Mouse (Mus musculus) MEL (cell line): ENCODE data around the gene Olfr1462. TPM values are rescaled to one million over a fixed set of nuclear protein-coding genes. Genes with fewer than 3 reads are reported as not detected.

Source experiments
- DNase-seq: peaks from one replicate; pipeline ENCODE4 v3.0.0; 2011; ENCODE audit warnings: low read depth, low spot score
- H3K27ac ChIP-seq: 2 replicates; pipeline ENCODE4 v1.5.1; 2012; ENCODE audit warnings: low read depth, mild to moderate bottlenecking, control low read depth, low read length, moderate library complexity; ENCODE audit not compliant: control insufficient read depth
- H3K27me3 ChIP-seq, 2 experiments: fragments of 150-350 bp in 1 of 2; sonication (generic) in 1 of 2; 2 replicates each; pipeline ENCODE4 v1.6.1; 2012; ENCODE audit warnings: low read length in 2 of 2, mild to moderate bottlenecking in 2 of 2, improper control_type of control experiment in 1 of 2, moderate library complexity in 1 of 2; ENCODE audit not compliant: insufficient read depth in 2 of 2, control insufficient read depth in 1 of 2
- H3K36me3 ChIP-seq, 2 experiments: 2 replicates each; pipeline ENCODE4 v1.6.1; 2012 to 2014; ENCODE audit warnings: low read length in 2 of 2, improper control_type of control experiment in 1 of 2, inconsistent platforms in 1 of 2, mild to moderate bottlenecking in 1 of 2; ENCODE audit not compliant: insufficient read depth in 2 of 2, control insufficient read depth in 1 of 2
- H3K4me1 ChIP-seq, 2 experiments: fragments of 150-350 bp in 1 of 2; sonication (generic) in 1 of 2; 2 replicates each; pipeline ENCODE4 v1.6.1; 2012; ENCODE audit warnings: low read length in 2 of 2, improper control_type of control experiment in 1 of 2, mild to moderate bottlenecking in 1 of 2; ENCODE audit not compliant: insufficient read depth in 2 of 2, control insufficient read depth in 1 of 2
- H3K4me3 ChIP-seq, 2 experiments: fragments of 150-350 bp in 1 of 2; sonication (generic) in 1 of 2; 2 replicates each; pipeline ENCODE4 v1.5.1; 2012; ENCODE audit warnings: low read depth in 2 of 2, low read length in 2 of 2, mild to moderate bottlenecking in 2 of 2, moderate library complexity in 2 of 2, control low read depth in 1 of 2, improper control_type of control experiment in 1 of 2; ENCODE audit not compliant: control insufficient read depth in 1 of 2, insufficient read depth in 1 of 2
- H3K79me2 ChIP-seq: 2 replicates; pipeline ENCODE4 v1.6.1; 2012; ENCODE audit warnings: mild to moderate bottlenecking, low read length, moderate library complexity; ENCODE audit not compliant: control insufficient read depth, poor library complexity, insufficient read depth
- H3K9ac ChIP-seq: 2 replicates; pipeline ENCODE4 v1.6.1; 2012; ENCODE audit warnings: low read depth, mild to moderate bottlenecking, control low read depth, low read length, moderate library complexity; ENCODE audit not compliant: control insufficient read depth, poor library complexity, severe bottlenecking
- H3K9me3 ChIP-seq: fragments of 150-350 bp; sonication (generic); replicated peaks from 2 replicates; pipeline ENCODE4 v1.6.1; 2012; ENCODE audit warnings: mild to moderate bottlenecking, low read length, improper control_type of control experiment, moderate library complexity; ENCODE audit not compliant: insufficient read depth
- CTCF ChIP-seq, 3 experiments: IDR thresholded peaks in 2 of 3; conservative IDR thresholded peaks in 1 of 3; 2 replicates each; pipeline ENCODE4 v1.5.1; 2011 to 2012; ENCODE audit warnings: low read length in 3 of 3, low read depth in 2 of 3, mild to moderate bottlenecking in 2 of 3, improper control_type of control experiment in 1 of 3, inconsistent platforms in 1 of 3, mixed read lengths in 1 of 3, moderate library complexity in 1 of 3; ENCODE audit not compliant: control insufficient read depth in 1 of 3, insufficient read depth in 1 of 3, poor library complexity in 1 of 3, severe bottlenecking in 1 of 3
- EP300 ChIP-seq, 2 experiments: IDR thresholded peaks; 2 replicates each; pipeline ENCODE4 v1.6.1; 2011; ENCODE audit warnings: improper control_type of control experiment in 2 of 2, low read length in 2 of 2, low read depth in 1 of 2, mild to moderate bottlenecking in 1 of 2
- KAT2A ChIP-seq: conservative IDR thresholded peaks from 2 replicates; pipeline ENCODE4 v1.6.1; 2012; ENCODE audit warnings: low read depth, low read length, improper control_type of control experiment, inconsistent platforms
- MAFK ChIP-seq: IDR thresholded peaks from 2 replicates; pipeline ENCODE4 v1.6.1; 2011; ENCODE audit warnings: low read depth, mild to moderate bottlenecking, low read length, improper control_type of control experiment, borderline replicate concordance
- MAZ ChIP-seq: IDR thresholded peaks from 2 replicates; pipeline ENCODE4 v1.6.1; 2012; ENCODE audit warnings: low read depth, mild to moderate bottlenecking, inconsistent platforms, low read length, improper control_type of control experiment
- MEF2A ChIP-seq: IDR thresholded peaks from 2 replicates; pipeline ENCODE4 v1.6.1; 2014; ENCODE audit warnings: low read depth, mild to moderate bottlenecking, inconsistent platforms, low read length, improper control_type of control experiment; ENCODE audit not compliant: poor library complexity, insufficient replicate concordance, severe bottlenecking; ENCODE audit errors: extremely low read depth
- SMC3 ChIP-seq: IDR thresholded peaks from 2 replicates; pipeline ENCODE4 v1.6.1; 2011; ENCODE audit warnings: low read depth, low read length, improper control_type of control experiment
- USF1 ChIP-seq: IDR thresholded peaks from 2 replicates; pipeline ENCODE4 v1.6.1; 2014; ENCODE audit warnings: low read depth, mild to moderate bottlenecking, inconsistent platforms, low read length, improper control_type of control experiment, moderate library complexity
- ZKSCAN1 ChIP-seq: IDR thresholded peaks from 2 replicates; pipeline ENCODE4 v1.6.1; 2012; ENCODE audit warnings: low read depth, mild to moderate bottlenecking, inconsistent platforms, low read length, improper control_type of control experiment, moderate library complexity
- polyA plus RNA-seq, 2 experiments: library from polyadenylated mRNA; stranded (reverse) in 1 of 2; unstranded in 1 of 2; fragments of >175 nt in 1 of 2; fragments of >200 nt in 1 of 2; gene quantifications; 2 replicates each; pipeline versions ENCODE4 v1.2.1 to v1.2.4; 2012; ENCODE audit warnings: low replicate concordance in 2 of 2, low read depth in 1 of 2; ENCODE audit not compliant: insufficient read length in 2 of 2, insufficient read depth in 1 of 2, missing spikeins in 1 of 2
- total RNA-seq: library from RNA; depleted of rRNA; stranded (reverse); fragments of 300-350 nt; gene quantifications from 2 replicates; pipeline ENCODE4 v1.2.3, GENCODE M21; 2012; rRNA removed

Gene Olfr1462
- total and polyA plus RNA-seq, 3 experiments = not detected

GRCm38 (mm10) chr19:13231028-13231427, 45.5 kb downstream of the Olfr1462 start, which contains the start of gene Olfr1463:
TSS of gene Olfr1463 (plus strand) at chr19:13231328.
- Histone ChIP-seq H3K27me3 (no peaks in the 10 kb centered on the region), H3K4me1 (no peaks in the 10 kb centered on the region), H3K9me3 (no peaks in the 10 kb centered on the region), H3K27ac (no peak within 1 kb of the TSS), H3K9ac (no peak within 1 kb of the TSS), H3K4me3 (no peak within 1 kb of the TSS), H3K79me2 (no peaks in the 10 kb centered on the region), H3K36me3 (no peaks in the 10 kb centered on the region)
- DNase-seq = no peak
- TF ChIP-seq MAZ = no peak
- TF ChIP-seq MAFK = no peak
- no peak for TF ChIP-seq CTCF (IDR thresholded peaks at IDR 0.05 in 2 of 3, conservative IDR thresholded peaks at IDR 0.05 in 1 of 3; ENCODE audit: control insufficient read depth in 1 of 3, insufficient read depth in 1 of 3, low read depth in 2 of 3, low read length in 3 of 3, poor library complexity in 1 of 3, severe bottlenecking in 1 of 3)
- no peak for TF ChIP-seq KAT2A
- no peak for TF ChIP-seq USF1
- TF ChIP-seq ZKSCAN1 = no peak
- TF ChIP-seq EP300 (IDR thresholded peaks at IDR 0.05; ENCODE audit: low read depth in 1 of 2, low read length in 2 of 2) = no peak
- TF ChIP-seq MEF2A = no peak
- no peak for TF ChIP-seq SMC3

Other genes with a start within 250 kb of the Olfr1462 start
- not detected in 2 replicates for gene Olfr1450, start 235.5 kb upstream of the Olfr1462 start, total RNA-seq
- gene Olfr1450, start 235.5 kb upstream of the Olfr1462 start, polyA plus RNA-seq = not detected
- not detected in 2 replicates for gene Olfr1451, start 190.7 kb upstream of the Olfr1462 start, total RNA-seq
- gene Olfr1451, start 190.7 kb upstream of the Olfr1462 start, polyA plus RNA-seq = not detected
- gene Olfr1453, start 157.4 kb upstream of the Olfr1462 start, total RNA-seq = not detected in 2 replicates
- not detected for gene Olfr1453, start 157.4 kb upstream of the Olfr1462 start, polyA plus RNA-seq
- gene Olfr1454, start 125.1 kb upstream of the Olfr1462 start, total RNA-seq = not detected in 2 replicates
- gene Olfr1454, start 125.1 kb upstream of the Olfr1462 start, polyA plus RNA-seq = not detected
- not detected in 2 replicates for gene Olfr1457, start 87.8 kb upstream of the Olfr1462 start, total RNA-seq
- gene Olfr1457, start 87.8 kb upstream of the Olfr1462 start, polyA plus RNA-seq = not detected
- not detected in 2 replicates for gene Olfr1458, start 79.0 kb upstream of the Olfr1462 start, total RNA-seq
- gene Olfr1458, start 79.0 kb upstream of the Olfr1462 start, polyA plus RNA-seq = not detected
- 1.5 and 1.9 TPM in 2 replicates for gene Olfr1459, start 36.2 kb upstream of the Olfr1462 start, total RNA-seq
- gene Olfr1459, start 36.2 kb upstream of the Olfr1462 start, polyA plus RNA-seq = 1 to 10 TPM in 1 of 2 experiments, not detected in 1; 5.8 TPM
- gene Olfr1461, start 22.7 kb upstream of the Olfr1462 start, total RNA-seq = not detected in 2 replicates
- not detected for gene Olfr1461, start 22.7 kb upstream of the Olfr1462 start, polyA plus RNA-seq
- gene Olfr1463, start 45.6 kb downstream of the Olfr1462 start, total RNA-seq = not detected in 2 replicates
- gene Olfr1463, start 45.6 kb downstream of the Olfr1462 start, polyA plus RNA-seq = not detected
- not detected in 2 replicates for gene Olfr1465, start 129.8 kb downstream of the Olfr1462 start, total RNA-seq
- gene Olfr1465, start 129.8 kb downstream of the Olfr1462 start, polyA plus RNA-seq = not detected
- not detected in 2 replicates for gene Olfr1466, start 153.1 kb downstream of the Olfr1462 start, total RNA-seq
- not detected for gene Olfr1466, start 153.1 kb downstream of the Olfr1462 start, polyA plus RNA-seq
- gene Olfr1467, start 176.5 kb downstream of the Olfr1462 start, total RNA-seq = not detected in 2 replicates
- not detected for gene Olfr1467, start 176.5 kb downstream of the Olfr1462 start, polyA plus RNA-seq
- gene Olfr1469, start 222.1 kb downstream of the Olfr1462 start, total RNA-seq = not detected in 2 replicates
- gene Olfr1469, start 222.1 kb downstream of the Olfr1462 start, polyA plus RNA-seq = not detected